Mouse (Mus musculus): ENCODE measurements around the gene Akap8. TPM values are rescaled to one million over a fixed set of nuclear protein-coding genes. Genes with fewer than 3 reads are reported as not detected.
A peak's percentile ranks its signal among the peaks of the same experiment; 100 is the strongest.

The Akap8 gene
- polyA plus RNA-seq, 1 experiment from 2014 or later = 144 TPM

GRCm38 (mm10) chr17:32356766-32357760 is 36.0 kb upstream of the Akap8 start:
- no peak for DNase-seq (ENCODE audit: extremely low spot score, low spot score)
- Histone ChIP-seq H3K27me3 (ENCODE audit: poor library complexity, severe bottlenecking) (no peaks in the 10 kb centered on the region), H3K4me1 (peaks cover 13% of the 10 kb centered on the region; the same call in 1 of the 2 replicates), H3K27ac (no peak overlapping the region), H3K4me3 (no peak overlapping the region; the same call in 1 of the 2 replicates), H3K36me3 (replicated peaks) (peaks cover 89% of the 10 kb centered on the region), H3K9me3 (no peaks in the 10 kb centered on the region)
- 92% methylated on average over 24 of the region's 24 CpGs for WGBS

DNA sequence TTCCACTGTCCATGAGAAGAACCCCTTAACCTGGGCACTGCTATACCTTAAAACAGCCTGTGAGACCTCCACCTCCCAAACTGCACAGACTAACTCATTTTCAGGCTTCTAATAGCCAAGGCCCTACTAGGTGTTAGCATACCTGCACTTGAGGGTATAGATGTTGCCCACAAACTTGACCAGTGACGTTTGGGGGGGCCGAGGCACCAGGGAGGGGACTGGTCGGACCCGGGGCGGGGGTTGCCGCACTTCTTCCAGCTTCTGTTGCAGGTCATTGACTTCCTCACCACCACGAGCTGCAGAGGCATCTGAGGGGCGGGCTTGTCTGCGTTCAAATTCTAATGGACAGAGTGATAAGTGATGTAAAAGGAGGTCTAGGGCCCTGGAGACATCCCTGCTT is 35.2 kb upstream of the Akap8 start:
- DNase-seq (ENCODE audit: extremely low spot score, low spot score) = no peak
- Histone ChIP-seq H3K27me3 (ENCODE audit: poor library complexity, severe bottlenecking) (no peaks in the 10 kb centered on the region), H3K27ac (no peak overlapping the region), H3K36me3 (replicated peaks) (peaks cover 82% of the 10 kb centered on the region), H3K4me3 (no peak overlapping the region; the same call in 1 of the 2 replicates), H3K9me3 (no peaks in the 10 kb centered on the region), H3K4me1 (peaks cover 7% of the 10 kb centered on the region; the same call in 1 of the 2 replicates)
- WGBS = 89% methylated on average over 9 of the region's 9 CpGs

- H3K4me3 ChIP-seq = no peak overlapping the region
- WGBS = 92% methylated on average over 6 of the region's 6 CpGs
- peaks cover 10% of the 10 kb centered on the region; the same call in 1 of the 2 replicates for H3K4me1 ChIP-seq
- H3K27me3 ChIP-seq (ENCODE audit: poor library complexity, severe bottlenecking) = no peaks in the 10 kb centered on the region
- peaks cover 69% of the 10 kb centered on the region for H3K36me3 ChIP-seq (replicated peaks)
- no peak overlapping the region for H3K27ac ChIP-seq
- no peak for DNase-seq (ENCODE audit: extremely low spot score, low spot score)
- no peaks in the 10 kb centered on the region for H3K9me3 ChIP-seq
Measured at GRCm38 (mm10) chr17:32355031-32355430, 34.0 kb upstream of the Akap8 start.

DNA sequence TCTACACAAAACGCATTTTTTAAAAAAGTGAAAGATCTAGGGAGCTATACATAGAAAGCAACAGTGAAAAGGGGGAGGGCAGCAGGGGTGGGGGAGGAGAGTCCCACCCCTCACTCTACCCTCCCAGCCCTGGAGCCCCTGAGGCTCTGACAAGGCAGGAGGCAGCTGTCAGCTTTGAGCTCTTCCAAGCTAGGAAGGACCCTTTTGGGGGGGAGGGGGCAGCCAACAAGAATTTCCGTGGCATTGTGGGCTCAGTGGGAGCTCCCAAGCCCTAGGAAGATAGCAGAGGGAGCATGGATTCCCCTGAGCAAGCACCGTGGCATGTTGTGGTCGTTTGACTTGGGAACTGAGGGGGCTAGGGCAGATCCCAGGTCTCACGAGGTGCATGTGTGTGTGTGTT is 33.2 kb upstream of the Akap8 start:
- H3K27ac ChIP-seq = no peak overlapping the region
- no peaks in the 10 kb centered on the region for H3K9me3 ChIP-seq
- DNase-seq (ENCODE audit: extremely low spot score, low spot score) = peak; percentile 13
- H3K27me3 ChIP-seq (ENCODE audit: poor library complexity, severe bottlenecking) = no peaks in the 10 kb centered on the region
- 56% methylated on average over 5 of the region's 5 CpGs for WGBS
- H3K4me1 ChIP-seq = peaks cover 18% of the 10 kb centered on the region
- H3K4me3 ChIP-seq = no peak overlapping the region
- H3K36me3 ChIP-seq (replicated peaks) = peaks cover 61% of the 10 kb centered on the region

DNA sequence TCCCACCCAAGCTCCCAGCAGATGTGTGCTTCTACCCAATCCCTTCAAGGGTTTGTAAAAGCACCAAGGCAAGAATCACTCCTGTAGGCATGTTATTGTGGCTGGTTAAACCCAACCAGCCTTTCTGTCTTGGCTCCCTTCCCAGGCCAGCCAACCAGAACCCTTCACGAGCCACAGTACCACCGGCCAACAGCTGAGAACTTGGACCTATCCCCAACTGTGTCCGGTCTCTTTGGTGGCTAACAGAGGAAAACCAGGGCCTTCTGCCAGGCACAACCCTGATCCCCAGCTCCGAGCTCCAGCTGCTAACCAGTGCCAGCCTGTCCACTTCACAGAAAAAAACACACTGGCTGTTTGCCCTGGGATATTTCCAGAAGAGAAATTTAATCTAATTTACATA is 32.7 kb upstream of the Akap8 start:
- Histone ChIP-seq H3K9me3 (no peaks in the 10 kb centered on the region), H3K4me1 (peaks cover 24% of the 10 kb centered on the region), H3K4me3 (no peak overlapping the region), H3K27me3 (ENCODE audit: poor library complexity, severe bottlenecking) (no peaks in the 10 kb centered on the region), H3K27ac (no peak overlapping the region), H3K36me3 (replicated peaks) (peaks cover 56% of the 10 kb centered on the region)
- DNase-seq (ENCODE audit: extremely low spot score, low spot score) = no peak
- 86% methylated on average over 4 of the region's 4 CpGs for WGBS

- Histone ChIP-seq H3K9me3 (no peaks in the 10 kb centered on the region), H3K4me3 (no peak overlapping the region), H3K4me1 (peaks cover 27% of the 10 kb centered on the region)
Measured at GRCm38 (mm10) chr17:32351726-32352125, 30.7 kb upstream of the Akap8 start.

GRCm38 (mm10) chr17:32351269-32351668 is 30.2 kb upstream of the Akap8 start:
- Histone ChIP-seq H3K36me3 (replicated peaks) (peaks cover 32% of the 10 kb centered on the region), H3K4me3 (peak overlapping the region; percentile 81), H3K4me1 (peaks cover 27% of the 10 kb centered on the region), H3K9me3 (no peaks in the 10 kb centered on the region), H3K27me3 (ENCODE audit: poor library complexity, severe bottlenecking) (no peaks in the 10 kb centered on the region), H3K27ac (no peak overlapping the region)
- DNase-seq (ENCODE audit: extremely low spot score, low spot score) = no peak
- 78% methylated on average over 3 of the region's 3 CpGs for WGBS

More at GRCm38 (mm10) chr17:32351726-32352125, 30.7 kb upstream of the Akap8 start:
- Histone ChIP-seq H3K27ac (no peak overlapping the region), H3K27me3 (ENCODE audit: poor library complexity, severe bottlenecking) (no peaks in the 10 kb centered on the region), H3K36me3 (replicated peaks) (peaks cover 36% of the 10 kb centered on the region)
- DNase-seq (ENCODE audit: extremely low spot score, low spot score) = no peak

GRCm38 (mm10) chr17:32350382-32350983 is 29.4 kb upstream of the Akap8 start, which contains the start of gene Akap8l:
Gene Akap8l, minus strand, starts transcription at chr17:32350607.
- DNase-seq (ENCODE audit: extremely low spot score, low spot score) = peak; percentile 93
- Histone ChIP-seq H3K27me3 (ENCODE audit: poor library complexity, severe bottlenecking) (no peaks in the 10 kb centered on the region), H3K4me3 (peak within 1 kb of the TSS; percentile 81), H3K36me3 (replicated peaks) (peaks cover 24% of the 10 kb centered on the region), H3K27ac (peak within 1 kb of the TSS; percentile 91), H3K9me3 (no peaks in the 10 kb centered on the region), H3K4me1 (peaks cover 27% of the 10 kb centered on the region)
- under 1% methylated on average over 37 of the region's 37 CpGs for WGBS

- Histone ChIP-seq H3K4me3 (peak overlapping the region; percentile 81), H3K36me3 (replicated peaks) (peaks cover 20% of the 10 kb centered on the region), H3K27me3 (ENCODE audit: poor library complexity, severe bottlenecking) (no peaks in the 10 kb centered on the region), H3K9me3 (no peaks in the 10 kb centered on the region), H3K4me1 (peaks cover 27% of the 10 kb centered on the region), H3K27ac (peak overlapping the region; percentile 91)
- WGBS = under 1% methylated on average over 24 of the region's 24 CpGs
- no peak for DNase-seq (ENCODE audit: extremely low spot score, low spot score)
Measured at GRCm38 (mm10) chr17:32349851-32350381, 28.9 kb upstream of the Akap8 start.

- H3K36me3 ChIP-seq (replicated peaks) = peaks cover 20% of the 10 kb centered on the region
- 14% methylated on average over 4 of the region's 4 CpGs for WGBS
- peak overlapping the region; percentile 91; the same call in 1 of the 2 replicates for H3K27ac ChIP-seq
- no peaks in the 10 kb centered on the region for H3K9me3 ChIP-seq
- peak overlapping the region; percentile 81 for H3K4me3 ChIP-seq
- no peak for DNase-seq (ENCODE audit: extremely low spot score, low spot score)
- H3K4me1 ChIP-seq = peaks cover 27% of the 10 kb centered on the region
- no peaks in the 10 kb centered on the region for H3K27me3 ChIP-seq (ENCODE audit: poor library complexity, severe bottlenecking)
Measured at GRCm38 (mm10) chr17:32349037-32349732, 28.1 kb upstream of the Akap8 start.

GRCm38 (mm10) chr17:32348406-32348805 is 27.4 kb upstream of the Akap8 start:
- WGBS = 89% methylated on average over 2 of the region's 2 CpGs
- Histone ChIP-seq H3K9me3 (no peaks in the 10 kb centered on the region), H3K4me3 (peak overlapping the region; percentile 81; the same call in 1 of the 2 replicates), H3K36me3 (replicated peaks) (peaks cover 20% of the 10 kb centered on the region), H3K4me1 (peaks cover 27% of the 10 kb centered on the region), H3K27ac (no peak overlapping the region), H3K27me3 (ENCODE audit: poor library complexity, severe bottlenecking) (no peaks in the 10 kb centered on the region)
- no peak for DNase-seq (ENCODE audit: extremely low spot score, low spot score)

- 90% methylated on average over 1 of the region's 1 CpGs for WGBS
- DNase-seq (ENCODE audit: extremely low spot score, low spot score) = no peak
- H3K4me1 ChIP-seq = no peaks in the 10 kb centered on the region
- no peaks in the 10 kb centered on the region for H3K9me3 ChIP-seq
- H3K4me3 ChIP-seq = no peak overlapping the region
- H3K27ac ChIP-seq = no peak overlapping the region
- H3K27me3 ChIP-seq (ENCODE audit: poor library complexity, severe bottlenecking) = no peaks in the 10 kb centered on the region
- H3K36me3 ChIP-seq (replicated peaks) = peaks cover 67% of the 10 kb centered on the region
Measured at GRCm38 (mm10) chr17:32341102-32341501, 20.1 kb upstream of the Akap8 start.
